ENCODE assay signal across 15 mouse cellular contexts in the genomic region with DNA sequence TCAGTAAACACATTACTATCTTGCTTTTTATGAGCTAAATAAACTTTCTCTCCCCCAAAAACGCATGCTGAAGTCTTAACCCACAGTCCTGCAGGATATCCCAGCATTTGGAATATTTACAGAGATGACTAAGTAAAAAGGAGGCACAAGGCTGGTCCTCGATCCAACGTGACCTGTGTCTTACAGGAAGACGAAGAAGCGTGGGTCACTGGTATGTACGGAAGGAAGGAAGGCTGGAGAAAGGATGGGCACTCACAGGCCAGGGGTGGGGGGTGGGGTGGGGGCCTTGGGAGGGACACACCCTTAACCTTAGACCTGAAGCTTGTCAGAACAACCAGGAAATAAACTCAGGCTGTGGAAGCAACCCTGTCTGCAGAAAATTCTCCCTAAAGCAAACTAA. TPM values are rescaled to one million over a fixed set of nuclear protein-coding genes. Genes with fewer than 3 reads are reported as not detected.
DNase-seq lines count a peak whose midpoint lies in the region; ATAC-seq and TF ChIP-seq lines count a peak whose summit lies in the region.
"Had no signal": no experiment of that assay in that cellular context is flagged by ENCODE, and none has a peak within 500 bp of the region (broad histone marks: within the 10 kb centered on the region; RNA-seq: fewer than 3 reads in every experiment).

No protein-coding gene starts in this region.

- DNase-seq in heart, adult 2 months = no peak
- no peak for DNase-seq in heart, postnatal 4 days
- no peak for DNase-seq in liver, embryonic 13.5 days
- DNase-seq in liver, embryonic 11.5 days (ENCODE audit: low spot score) = no peak
- DNase-seq in 3T3-L1 (ENCODE audit: low read depth, low spot score) = peak; percentile 77
- no peak for DNase-seq in retina, embryonic 14.5 days (ENCODE audit: low spot score)
- DNase-seq in limb, embryonic 10.5 days (ENCODE audit: low spot score) = no peak
- DNase-seq: heart, adult 18-20 months; midbrain, embryonic 14.5 days; right cerebral cortex, postnatal 25 days had no signal

- no peak overlapping the region for H3K4me2 ChIP-seq in liver, embryonic 13.5 days
- no peak overlapping the region for H3K4me2 ChIP-seq in liver, embryonic 11.5 days
- H3K4me2 ChIP-seq in intestine, embryonic 16.5 days (ENCODE audit: low read depth, low read length) = no peak overlapping the region
- H3K4me2 ChIP-seq: heart, embryonic 15.5 days; kidney, embryonic 15.5 days had no signal

- peaks cover 46% of the 10 kb centered on the region for H3K36me3 ChIP-seq in heart, adult 2 months (ENCODE audit: control insufficient read depth, insufficient read depth, low read length)
- H3K36me3 ChIP-seq in liver, embryonic 13.5 days = peaks cover 40% of the 10 kb centered on the region
- peaks cover 7% of the 10 kb centered on the region; the same call in 1 of the 2 replicates for H3K36me3 ChIP-seq in liver, embryonic 11.5 days (ENCODE audit: control insufficient read depth, insufficient read depth, low read length)
- peaks cover 13% of the 10 kb centered on the region; the same call in 1 of the 2 replicates for H3K36me3 ChIP-seq in intestine, embryonic 16.5 days (ENCODE audit: control insufficient read depth, insufficient read depth, low read length)
- H3K36me3 ChIP-seq in limb, embryonic 10.5 days = peaks cover 33% of the 10 kb centered on the region

- intact Hi-C loops in heart, adult 2 months (cut with DNase I) = no loop called here

- H3K27ac ChIP-seq in heart, adult 2 months = peak overlapping the region; percentile 51
- peak overlapping the region; percentile 79; the same call in 1 of the 2 replicates for H3K27ac ChIP-seq in liver, embryonic 13.5 days
- no peak overlapping the region for H3K27ac ChIP-seq in liver, embryonic 11.5 days (ENCODE audit: low read depth, low read length)
- H3K27ac ChIP-seq in intestine, embryonic 16.5 days (ENCODE audit: low read length) = peak overlapping the region; percentile 67; the same call in 1 of the 2 replicates
- H3K27ac ChIP-seq in limb, embryonic 10.5 days = no peak overlapping the region
- H3K27ac ChIP-seq: kidney, embryonic 15.5 days; liver, embryonic 14.5 days had no signal

- TF ChIP-seq CTCF in heart, adult 2 months (IDR thresholded peaks at IDR 0.05) = no peak

- no peak for TF ChIP-seq EP300 in heart, adult 2 months (IDR thresholded peaks at IDR 0.05; ENCODE audit: insufficient read depth, low read depth, low read length)

- peaks cover 28% of the 10 kb centered on the region for H3K4me1 ChIP-seq in heart, adult 2 months (ENCODE audit: control insufficient read depth, insufficient read depth, low read length)
- peaks cover 39% of the 10 kb centered on the region for H3K4me1 ChIP-seq in liver, embryonic 13.5 days (replicated peaks)
- H3K4me1 ChIP-seq in liver, embryonic 11.5 days (replicated peaks; ENCODE audit: control insufficient read depth, insufficient read depth, low read length) = peaks cover 3% of the 10 kb centered on the region; the same call in 1 of the 2 replicates
- peaks cover 30% of the 10 kb centered on the region for H3K4me1 ChIP-seq in intestine, embryonic 16.5 days (ENCODE audit: control insufficient read depth, insufficient read depth, low read length)
- H3K4me1 ChIP-seq in limb, embryonic 10.5 days = peaks cover 4% of the 10 kb centered on the region; the same call in 1 of the 2 replicates

- no peak overlapping the region for H3K9ac ChIP-seq in heart, adult 2 months (ENCODE audit: low read depth, low read length)
- no peak overlapping the region for H3K9ac ChIP-seq in liver, embryonic 13.5 days
- H3K9ac ChIP-seq in liver, embryonic 11.5 days (ENCODE audit: low read depth, low read length) = no peak overlapping the region
- no peak overlapping the region for H3K9ac ChIP-seq in intestine, embryonic 16.5 days (ENCODE audit: low read depth, low read length)
- H3K9ac ChIP-seq: heart, embryonic 15.5 days; kidney, embryonic 15.5 days; liver, embryonic 14.5 days had no signal

- no peak for ATAC-seq in liver, embryonic 13.5 days (ENCODE audit: low read depth)
- no peak for ATAC-seq in liver, embryonic 11.5 days (replicated peaks; ENCODE audit: low FRiP score)
- peak; percentile 24 for ATAC-seq in intestine, embryonic 16.5 days

- no peaks in the 10 kb centered on the region for H3K79me2 ChIP-seq in heart, adult 2 months (replicated peaks; ENCODE audit: control insufficient read depth, insufficient read depth, low read length)

- no peaks in the 10 kb centered on the region for H3K27me3 ChIP-seq in heart, adult 2 months (ENCODE audit: control insufficient read depth, insufficient read depth, low read length)
- no peaks in the 10 kb centered on the region for H3K27me3 ChIP-seq in liver, embryonic 13.5 days
- H3K27me3 ChIP-seq in liver, embryonic 11.5 days (replicated peaks; ENCODE audit: control insufficient read depth, insufficient read depth, low read length) = no peaks in the 10 kb centered on the region
- no peaks in the 10 kb centered on the region for H3K27me3 ChIP-seq in intestine, embryonic 16.5 days (replicated peaks; ENCODE audit: control insufficient read depth, insufficient read depth, low read length)
- H3K27me3 ChIP-seq in limb, embryonic 10.5 days (ENCODE audit: low read depth, poor library complexity, severe bottlenecking) = no peaks in the 10 kb centered on the region
- H3K27me3 ChIP-seq: heart, embryonic 15.5 days; kidney, embryonic 15.5 days; megakaryocyte, embryonic 14.5 days had no signal

- no peaks in the 10 kb centered on the region for H3K9me3 ChIP-seq in liver, embryonic 13.5 days (replicated peaks)
- no peaks in the 10 kb centered on the region for H3K9me3 ChIP-seq in liver, embryonic 11.5 days (ENCODE audit: control insufficient read depth, low read length)
- H3K9me3 ChIP-seq in intestine, embryonic 16.5 days (ENCODE audit: control insufficient read depth, low read length) = no peaks in the 10 kb centered on the region
- no peaks in the 10 kb centered on the region for H3K9me3 ChIP-seq in limb, embryonic 10.5 days (replicated peaks)
- H3K9me3 ChIP-seq: heart, embryonic 15.5 days; kidney, embryonic 15.5 days; megakaryocyte, embryonic 14.5 days had no signal

- no peak for TF ChIP-seq POLR2A in heart, adult 2 months (IDR thresholded peaks at IDR 0.05; ENCODE audit: insufficient read depth, low read depth, low read length)

- no peak overlapping the region for H3K4me3 ChIP-seq in heart, adult 2 months
- no peak overlapping the region for H3K4me3 ChIP-seq in liver, embryonic 13.5 days (replicated peaks)
- H3K4me3 ChIP-seq in liver, embryonic 11.5 days (ENCODE audit: low read depth, low read length) = no peak overlapping the region
- H3K4me3 ChIP-seq in intestine, embryonic 16.5 days (ENCODE audit: low read length) = no peak overlapping the region
- no peak overlapping the region for H3K4me3 ChIP-seq in limb, embryonic 10.5 days
- H3K4me3 ChIP-seq: heart, embryonic 15.5 days; kidney, embryonic 15.5 days; megakaryocyte, embryonic 14.5 days had no signal

- WGBS in heart, adult 2 months = 41% methylated on average over 6 of the region's 6 CpGs
- 80% methylated on average over 6 of the region's 6 CpGs for WGBS in liver, embryonic 13.5 days (ENCODE audit: insufficient replicate concordance)
- WGBS in liver, embryonic 11.5 days = 82% methylated on average over 6 of the region's 6 CpGs
- whole genome bisulfite sequencing in intestine, embryonic 16.5 days = 42% methylated on average over 6 of the region's 6 CpGs
- 79% methylated on average over 6 of the region's 6 CpGs for WGBS in limb, embryonic 10.5 days

RNA-seq across cellular contexts. Expression of a gene that starts 15.8 kb away (rescaled TPM):
- total RNA-seq in heart, adult 2 months (2021) = 10 to 100 TPM; 76.7 to 80.1 TPM
- polyA plus RNA-seq in heart, adult 2 months (2012; rRNA removed) = 50.4 and 79.4 TPM in 2 replicates
- total RNA-seq in heart, postnatal 4 days (2021) = 10 to 100 TPM; 81.9 to 84.0 TPM
- polyA plus RNA-seq in liver, embryonic 13.5 days (2015; fragmentation: Nextera tagmentation; extraction: Ambion mirVana) = 17.6 and 19.5 TPM in 2 replicates
- polyA plus RNA-seq in liver, embryonic 11.5 days (2014; fragmentation: Nextera tagmentation; extraction: Ambion mirVana) = 30.9 and 33.3 TPM in 2 replicates
- polyA plus RNA-seq in intestine, embryonic 16.5 days (2015; fragmentation: Nextera tagmentation; extraction: Ambion mirVana) = 38.5 and 41.2 TPM in 2 replicates
- 33.3 and 39.2 TPM in 2 replicates for polyA plus RNA-seq in limb, embryonic 10.5 days (2016; fragmentation: Nextera tagmentation; extraction: Ambion mirVana)

Comparison
In these comparisons a context has a peak if more than half of its experiments do, and no peak if none do; other contexts are left out.
1. H3K27ac ChIP-seq: peak in heart, adult 2 months (single experiment), liver, embryonic 13.5 days (single experiment) and intestine, embryonic 16.5 days (single experiment); none in liver, embryonic 11.5 days (single experiment) and limb, embryonic 10.5 days (single experiment).